Mouse (Mus musculus): Measurements from ENCODE around the gene Rcn1.

Rcn1 gene

GRCm38 (mm10) chr2:105336314-105337027 lies 62.6 kb downstream of the Rcn1 start:
- DNase-seq (ENCODE audit: low read depth) = no peak

Measured in 416B (cell line).